Mouse (Mus musculus): ENCODE measurements around the gene Egfl8.

DNA sequence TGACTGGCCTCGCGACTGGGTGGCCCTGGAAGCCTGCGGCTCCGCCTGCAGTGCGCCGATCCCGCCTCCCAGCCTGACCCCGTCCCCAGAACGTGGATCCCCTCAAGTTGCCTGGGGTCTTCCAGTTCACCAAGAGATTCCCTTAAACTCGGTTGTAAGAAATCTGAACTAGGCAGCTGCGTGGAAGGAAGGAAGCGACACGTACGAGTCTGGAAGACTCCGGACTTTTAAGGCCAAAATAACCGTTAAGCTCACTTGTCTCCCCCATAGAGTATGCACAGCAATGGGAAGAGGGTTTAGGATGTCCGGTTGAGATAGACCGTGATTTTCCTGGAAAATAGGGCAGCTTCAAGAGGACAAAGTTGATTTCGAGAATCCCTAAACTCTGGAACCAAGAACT, 28.0 kb downstream of the Egfl8 start:
- TF ChIP-seq GATA1 (IDR thresholded peaks at IDR 0.05; ENCODE audit: low read length) (no peak), TAL1 (IDR thresholded peaks at IDR 0.05; ENCODE audit: low read length) (no peak)
